8 mouse cellular contexts compared by ENCODE assay signal in the genomic region with DNA sequence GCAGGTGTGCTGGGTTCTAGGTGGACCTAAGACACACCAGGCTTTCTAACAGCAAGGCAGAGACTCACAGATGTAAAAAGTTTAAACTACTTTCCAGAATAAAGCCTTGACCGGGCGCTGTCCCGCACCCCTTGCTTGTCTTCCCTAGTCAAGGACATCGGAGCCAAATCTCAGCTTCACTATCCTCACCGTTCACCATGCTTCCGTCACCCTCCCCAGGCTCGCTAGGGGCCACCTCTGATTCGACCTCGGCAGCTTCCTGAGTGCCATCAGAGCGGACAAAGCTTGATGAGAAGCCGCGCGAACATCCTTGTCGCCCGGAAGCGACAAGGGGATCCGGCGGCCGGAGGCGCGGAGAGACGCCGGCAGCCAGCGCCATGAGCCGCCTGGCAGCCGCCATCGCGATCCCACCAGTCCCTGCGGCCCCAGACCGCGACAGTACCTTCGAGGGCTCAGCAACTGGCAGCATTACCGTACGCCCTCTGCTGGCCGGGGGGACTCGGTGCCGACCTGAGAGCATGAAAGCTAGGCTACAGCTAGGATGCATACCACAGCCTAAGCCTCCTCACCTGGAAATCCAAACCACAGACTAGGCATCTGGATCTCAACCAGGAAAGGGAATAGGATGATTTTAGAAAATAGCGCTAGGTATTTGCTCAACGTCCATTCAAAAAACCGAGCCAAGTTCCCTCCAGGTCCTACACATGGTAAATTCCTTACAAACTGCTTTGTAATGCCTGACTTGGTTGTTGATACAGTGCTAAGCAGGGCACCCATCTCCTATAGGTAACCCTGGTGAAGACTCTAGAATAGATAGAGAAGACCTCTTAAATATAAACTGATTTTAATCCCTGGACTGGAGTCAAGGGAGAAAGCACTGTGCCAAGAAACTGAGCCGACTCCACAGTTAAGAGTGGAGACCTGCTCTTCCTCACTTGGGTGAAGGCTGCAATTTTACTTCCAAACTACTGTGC. TPM values are rescaled to one million over a fixed set of nuclear protein-coding genes. Genes with fewer than 3 reads are reported as not detected.
DNase-seq lines count a peak whose midpoint lies in the region; ATAC-seq lines count a peak whose summit lies in the region.

No protein-coding gene starts in this region.

- peak overlapping the region; percentile 77 for H3K4me3 ChIP-seq in hindbrain, embryonic 13.5 days

- DNase-seq in NIH3T3 (ENCODE audit: low read depth), result peak; percentile 92
- peak; percentile 98 for DNase-seq in cerebellum, postnatal 10 days
- peak; percentile 82 to 91 for DNase-seq in frontal cortex, postnatal 10 days (ENCODE audit: low spot score in 2 of 2)
- DNase-seq in layer of hippocampus, postnatal 25 days (ENCODE audit: extremely low spot score in 1 of 2, low spot score in 1 of 2), result peak; percentile 95 to 99
- peak; percentile 92 for DNase-seq in lung, postnatal 25 days (ENCODE audit: low spot score)
- peak; percentile 95 for DNase-seq in retina, embryonic 14.5 days (ENCODE audit: low spot score)
- DNase-seq in thymus, postnatal 4 days, result peak; percentile 98

- no peaks in the 10 kb centered on the region for H3K27me3 ChIP-seq in hindbrain, embryonic 13.5 days

- H3K36me3 ChIP-seq in hindbrain, embryonic 13.5 days, result peaks cover 80% of the 10 kb centered on the region

- no peaks in the 10 kb centered on the region for H3K9me3 ChIP-seq in hindbrain, embryonic 13.5 days

- H3K4me1 ChIP-seq in hindbrain, embryonic 13.5 days (replicated peaks), result peaks cover 10% of the 10 kb centered on the region

- H3K27ac ChIP-seq in hindbrain, embryonic 13.5 days, result peak overlapping the region; percentile 56; the same call in 1 of the 2 replicates

- peak overlapping the region; percentile 90 for H3K4me2 ChIP-seq in hindbrain, embryonic 13.5 days

- 3% methylated on average over 41 of the region's 41 CpGs for WGBS in hindbrain, embryonic 13.5 days

- ATAC-seq in hindbrain, embryonic 13.5 days (ENCODE audit: low FRiP score), result peak; percentile 98

- H3K9ac ChIP-seq in hindbrain, embryonic 13.5 days, result peak overlapping the region; percentile 86

RNA-seq across cellular contexts. Expression of a gene that starts 16.6 kb away (rescaled TPM):
- polyA plus RNA-seq in hindbrain, embryonic 13.5 days (2015; fragmentation: Nextera tagmentation; extraction: Ambion mirVana), result 133 and 135 TPM in 2 replicates
- total RNA-seq in layer of hippocampus, postnatal 25 days (2021), result 10 to 100 TPM; 54.6 to 65.9 TPM

RNA-seq across cellular contexts. Expression of a gene that starts 16.7 kb away (rescaled TPM):
- 186 and 189 TPM in 2 replicates for polyA plus RNA-seq in hindbrain, embryonic 13.5 days (2015; fragmentation: Nextera tagmentation; extraction: Ambion mirVana)
- 100 to 1,000 TPM; 161 to 170 TPM for total RNA-seq in layer of hippocampus, postnatal 25 days (2021)

Comparison
In these comparisons a context has a peak if more than half of its experiments do, and no peak if none do; other contexts are left out.
1. Peak in every context shown above with its lines: DNase-seq, ATAC-seq, H3K4me3 ChIP-seq and H3K27ac ChIP-seq.